10 mouse cellular contexts compared by ENCODE assay signal in genomic region chr13:30039791-30040190, GRCm38 (mm10).
"Had no signal": no experiment of that assay in that cellular context is flagged by ENCODE, and none has a peak within 500 bp of the region (broad histone marks: within the 10 kb centered on the region; RNA-seq: fewer than 3 reads in every experiment).

No protein-coding gene starts in this region.

- DNase-seq: lung, adult 18-20 months; midbrain, embryonic 14.5 days; retina, postnatal 1 day; right cerebral cortex, adult 18-20 months; right cerebral cortex, postnatal 25 days; right cerebral cortex, postnatal 4 days; spleen, adult 18-20 months; thymus, adult 18-20 months; thymus, postnatal 14 days; thymus, postnatal 36 days had no signal
